Mouse (Mus musculus): ENCODE results near the gene Gm10639.
A peak's percentile ranks its signal among the peaks of the same experiment; 100 is the strongest.
"Not testable (repeated sequence)": the region's sequence is repeated elsewhere in the genome, so short reads cannot be mapped to it uniquely, and the experiment has no call there.

Gm10639 gene

DNA sequence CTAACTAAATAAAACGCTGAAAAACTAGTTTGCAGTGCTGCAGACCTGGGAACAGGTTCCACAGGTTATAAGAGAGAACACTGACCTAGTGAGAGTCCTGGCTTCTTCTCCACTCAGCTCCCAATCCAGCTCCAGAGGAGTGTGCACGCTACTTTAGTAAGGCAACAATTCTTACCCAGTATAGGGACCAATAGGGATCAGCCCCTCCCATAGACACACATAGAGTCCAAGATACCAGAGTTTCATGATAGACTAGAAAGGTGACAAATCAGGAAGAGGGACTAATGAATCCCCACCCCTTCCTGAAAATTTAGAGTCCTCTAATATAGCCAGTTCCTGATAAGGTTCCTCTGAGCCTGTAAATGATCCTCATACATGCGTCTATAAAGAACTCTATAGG lies 57.3 kb downstream of the Gm10639 start:
- DNase-seq (ENCODE audit: extremely low read depth, insufficient read length, low spot score): no peak

DNA sequence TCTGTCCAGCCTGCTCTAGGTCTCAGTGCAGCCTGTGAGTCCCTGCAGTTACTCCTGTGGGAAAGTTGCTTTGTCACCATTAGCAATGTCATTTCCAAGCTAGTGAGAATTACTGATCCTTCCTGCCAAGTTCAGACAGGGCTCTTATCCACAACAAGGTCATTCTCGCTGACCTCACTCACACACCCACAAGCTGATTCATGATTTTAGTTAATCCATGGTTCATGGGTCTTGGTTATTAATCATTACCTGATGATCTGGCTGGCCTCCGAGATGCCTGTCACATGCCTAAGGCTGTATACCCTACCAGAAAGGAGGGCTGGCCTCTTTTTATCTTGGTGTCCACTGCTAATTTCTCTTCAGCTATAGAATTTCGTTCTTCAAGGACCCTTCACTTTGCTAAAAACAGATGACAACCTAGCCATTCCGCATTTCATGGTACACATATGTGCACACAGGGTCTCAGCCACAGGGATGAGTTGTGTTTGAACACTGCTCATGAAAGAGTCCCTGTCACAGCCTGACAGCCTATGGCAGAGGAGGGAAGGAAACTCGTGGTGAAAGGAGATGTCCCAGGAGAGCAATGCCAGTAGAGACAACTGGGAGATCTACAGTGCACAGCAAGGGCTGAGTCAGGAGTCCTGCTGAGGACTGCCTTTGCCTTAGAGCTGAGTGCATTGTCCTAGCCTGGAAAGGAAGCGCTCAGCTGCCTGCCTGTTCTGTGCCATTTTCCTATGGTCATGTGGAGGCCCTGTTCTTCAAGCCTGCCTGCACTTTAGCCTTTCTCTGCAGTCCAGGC lies 58.7 kb downstream of the Gm10639 start:
- DNase-seq (ENCODE audit: extremely low read depth, insufficient read length, low spot score): peak; percentile 45

DNA sequence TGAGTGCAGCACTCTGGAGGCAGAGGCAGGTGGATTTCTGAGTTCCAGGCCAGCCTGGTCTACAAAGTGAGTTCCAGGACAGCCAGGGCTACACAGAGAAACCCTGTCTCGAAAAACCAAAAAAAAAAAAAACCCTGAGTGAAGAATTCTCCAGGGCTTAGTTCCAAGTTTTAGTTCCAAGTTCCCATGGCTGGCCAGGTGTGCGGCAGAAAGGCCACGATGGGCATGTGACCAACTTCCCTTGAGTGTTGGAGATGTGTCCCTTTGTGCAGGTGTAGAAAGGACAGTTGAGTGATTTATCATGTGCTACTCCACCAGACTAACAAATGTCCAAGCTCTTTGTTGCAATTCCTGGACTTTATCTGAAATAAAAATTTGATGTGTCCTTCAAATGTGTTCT lies 59.4 kb downstream of the Gm10639 start:
- DNase-seq (ENCODE audit: extremely low read depth, insufficient read length, low spot score): not testable (repeated sequence)

GRCm38 (mm10) chr9:78350007-78350406 lies 60.3 kb downstream of the Gm10639 start:
- not testable (repeated sequence) for DNase-seq (ENCODE audit: extremely low read depth, insufficient read length, low spot score)

DNA sequence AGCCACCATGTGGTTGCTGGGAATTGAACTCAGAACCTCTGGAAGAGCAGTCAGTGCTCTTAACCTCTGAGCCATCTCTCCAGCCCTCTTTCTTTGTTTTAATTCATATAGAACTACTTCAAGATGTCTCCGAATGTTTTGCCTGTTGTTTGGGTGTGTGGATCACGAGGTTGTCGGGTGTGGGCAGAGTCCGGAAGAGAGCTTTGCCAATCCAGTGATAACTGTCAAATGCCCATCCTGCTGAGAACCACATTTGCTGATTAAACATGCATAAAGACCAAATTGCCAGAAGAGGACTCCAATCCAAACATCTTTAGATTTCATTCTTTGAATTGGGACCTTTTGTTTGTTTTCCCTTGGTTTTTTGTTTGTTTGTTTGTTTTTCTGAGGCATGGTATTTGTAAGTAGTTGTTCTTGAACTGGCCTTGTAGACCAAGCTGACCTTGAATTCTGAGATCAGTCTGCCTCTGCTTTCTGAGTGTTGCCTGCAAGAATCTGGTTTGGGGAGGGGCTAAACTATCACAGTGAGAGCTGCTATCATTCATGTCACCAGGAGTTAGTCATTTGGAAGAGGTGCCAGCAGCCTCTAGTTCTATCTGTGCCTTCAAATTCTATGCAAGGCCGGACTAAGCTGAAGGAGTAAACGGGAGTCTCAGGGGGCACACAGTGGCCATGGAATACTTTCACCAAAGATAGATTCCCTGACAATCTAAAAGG lies 61.9 kb downstream of the Gm10639 start:
- no peak for DNase-seq (ENCODE audit: extremely low read depth, insufficient read length, low spot score)

Measured in 3134 (cell line).